Mouse (Mus musculus): ENCODE results near the gene Ascl2.

DNA sequence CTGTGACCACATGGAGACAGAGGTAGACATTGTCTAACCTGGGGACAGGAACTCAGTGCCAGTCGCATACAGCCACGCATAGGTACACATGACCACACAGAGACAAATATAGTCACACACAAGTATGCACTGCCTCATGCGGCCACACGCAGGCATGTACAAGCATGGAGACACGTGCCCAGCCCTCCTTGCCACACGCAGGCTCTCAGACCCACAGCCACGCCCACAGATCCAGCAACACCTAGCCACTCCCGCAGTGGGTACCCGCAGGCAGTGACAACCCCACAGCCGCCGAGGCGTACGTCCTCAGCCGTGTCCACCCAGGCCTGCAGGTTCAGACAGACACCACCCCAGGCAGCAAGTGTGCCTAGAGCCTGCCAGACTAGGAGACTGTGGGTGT is 33.4 kb downstream of the Ascl2 start:
- no peak for TF ChIP-seq TAL1 (IDR thresholded peaks at IDR 0.05; ENCODE audit: low read length)
- TF ChIP-seq GATA1 (IDR thresholded peaks at IDR 0.05; ENCODE audit: low read length): no peak
